Mouse (Mus musculus) MEL (cell line): ENCODE results near the gene Bicd2. TPM values are rescaled to one million over a fixed set of nuclear protein-coding genes. Genes with fewer than 3 reads are reported as not detected.

ENCODE experiments used
- DNase-seq: peaks from one replicate; pipeline ENCODE4 v3.0.0; 2011; ENCODE audit warnings: low read depth, low spot score
- H3K27ac ChIP-seq: 2 replicates; pipeline ENCODE4 v1.5.1; 2012; ENCODE audit warnings: low read depth, mild to moderate bottlenecking, control low read depth, low read length, moderate library complexity; ENCODE audit not compliant: control insufficient read depth
- H3K27me3 ChIP-seq, 2 experiments: fragments of 150-350 bp in 1 of 2; sonication (generic) in 1 of 2; 2 replicates each; pipeline ENCODE4 v1.6.1; 2012; ENCODE audit warnings: low read length in 2 of 2, mild to moderate bottlenecking in 2 of 2, improper control_type of control experiment in 1 of 2, moderate library complexity in 1 of 2; ENCODE audit not compliant: insufficient read depth in 2 of 2, control insufficient read depth in 1 of 2
- H3K36me3 ChIP-seq, 2 experiments: 2 replicates each; pipeline ENCODE4 v1.6.1; 2012 to 2014; ENCODE audit warnings: low read length in 2 of 2, improper control_type of control experiment in 1 of 2, inconsistent platforms in 1 of 2, mild to moderate bottlenecking in 1 of 2; ENCODE audit not compliant: insufficient read depth in 2 of 2, control insufficient read depth in 1 of 2
- H3K4me1 ChIP-seq, 2 experiments: fragments of 150-350 bp in 1 of 2; sonication (generic) in 1 of 2; 2 replicates each; pipeline ENCODE4 v1.6.1; 2012; ENCODE audit warnings: low read length in 2 of 2, improper control_type of control experiment in 1 of 2, mild to moderate bottlenecking in 1 of 2; ENCODE audit not compliant: insufficient read depth in 2 of 2, control insufficient read depth in 1 of 2
- H3K4me3 ChIP-seq, 2 experiments: fragments of 150-350 bp in 1 of 2; sonication (generic) in 1 of 2; 2 replicates each; pipeline ENCODE4 v1.5.1; 2012; ENCODE audit warnings: low read depth in 2 of 2, low read length in 2 of 2, mild to moderate bottlenecking in 2 of 2, moderate library complexity in 2 of 2, control low read depth in 1 of 2, improper control_type of control experiment in 1 of 2; ENCODE audit not compliant: control insufficient read depth in 1 of 2, insufficient read depth in 1 of 2
- H3K79me2 ChIP-seq: 2 replicates; pipeline ENCODE4 v1.6.1; 2012; ENCODE audit warnings: mild to moderate bottlenecking, low read length, moderate library complexity; ENCODE audit not compliant: control insufficient read depth, poor library complexity, insufficient read depth
- H3K9ac ChIP-seq: 2 replicates; pipeline ENCODE4 v1.6.1; 2012; ENCODE audit warnings: low read depth, mild to moderate bottlenecking, control low read depth, low read length, moderate library complexity; ENCODE audit not compliant: control insufficient read depth, poor library complexity, severe bottlenecking
- H3K9me3 ChIP-seq: fragments of 150-350 bp; sonication (generic); replicated peaks from 2 replicates; pipeline ENCODE4 v1.6.1; 2012; ENCODE audit warnings: mild to moderate bottlenecking, low read length, improper control_type of control experiment, moderate library complexity; ENCODE audit not compliant: insufficient read depth
- BHLHE40 ChIP-seq: IDR thresholded peaks from 2 replicates; pipeline ENCODE4 v1.6.1; 2012; ENCODE audit warnings: low read depth, mild to moderate bottlenecking, inconsistent platforms, low read length, improper control_type of control experiment, borderline replicate concordance
- CHD1 ChIP-seq: IDR thresholded peaks from 2 replicates; pipeline ENCODE4 v1.6.1; 2012; ENCODE audit warnings: low read depth, mild to moderate bottlenecking, inconsistent platforms, low read length, improper control_type of control experiment
- CHD2 ChIP-seq: IDR thresholded peaks from 2 replicates; pipeline ENCODE4 v1.6.1; 2011; ENCODE audit warnings: low read length, improper control_type of control experiment
- CTCF ChIP-seq, 3 experiments: IDR thresholded peaks in 2 of 3; conservative IDR thresholded peaks in 1 of 3; 2 replicates each; pipeline ENCODE4 v1.5.1; 2011 to 2012; ENCODE audit warnings: low read length in 3 of 3, low read depth in 2 of 3, mild to moderate bottlenecking in 2 of 3, improper control_type of control experiment in 1 of 3, inconsistent platforms in 1 of 3, mixed read lengths in 1 of 3, moderate library complexity in 1 of 3; ENCODE audit not compliant: control insufficient read depth in 1 of 3, insufficient read depth in 1 of 3, poor library complexity in 1 of 3, severe bottlenecking in 1 of 3
- E2F4 ChIP-seq: IDR thresholded peaks from 2 replicates; pipeline ENCODE4 v1.6.1; 2011; ENCODE audit warnings: low read depth, low read length, improper control_type of control experiment, borderline replicate concordance
- EP300 ChIP-seq, 2 experiments: IDR thresholded peaks; 2 replicates each; pipeline ENCODE4 v1.6.1; 2011; ENCODE audit warnings: improper control_type of control experiment in 2 of 2, low read length in 2 of 2, low read depth in 1 of 2, mild to moderate bottlenecking in 1 of 2
- ETS1 ChIP-seq: IDR thresholded peaks from 2 replicates; pipeline ENCODE4 v1.6.1; 2012; ENCODE audit warnings: low read depth, mild to moderate bottlenecking, inconsistent platforms, low read length, improper control_type of control experiment, moderate library complexity
- GABPA ChIP-seq: IDR thresholded peaks from 2 replicates; pipeline ENCODE4 v1.6.1; 2012; ENCODE audit warnings: low read depth, mild to moderate bottlenecking, inconsistent platforms, low read length, improper control_type of control experiment, moderate library complexity
- GATA1 ChIP-seq: IDR thresholded peaks from 2 replicates; pipeline ENCODE4 v1.6.1; 2011; ENCODE audit warnings: low read depth, low read length, improper control_type of control experiment
- HCFC1 ChIP-seq: IDR thresholded peaks from 2 replicates; pipeline ENCODE4 v1.6.1; 2012; ENCODE audit warnings: low read depth, mild to moderate bottlenecking, inconsistent platforms, low read length, improper control_type of control experiment, moderate library complexity
- JUND ChIP-seq: IDR thresholded peaks from 2 replicates; pipeline ENCODE4 v1.6.1; 2011; ENCODE audit warnings: low read depth, mild to moderate bottlenecking, improper control_type of control experiment, low read length
- MAX ChIP-seq: IDR thresholded peaks from 2 replicates; pipeline ENCODE4 v1.6.1; 2011; ENCODE audit warnings: low read length, improper control_type of control experiment
- MAZ ChIP-seq: IDR thresholded peaks from 2 replicates; pipeline ENCODE4 v1.6.1; 2012; ENCODE audit warnings: low read depth, mild to moderate bottlenecking, inconsistent platforms, low read length, improper control_type of control experiment
- MYC ChIP-seq: IDR thresholded peaks from 2 replicates; pipeline ENCODE4 v1.6.1; 2011; ENCODE audit warnings: low read depth, mild to moderate bottlenecking, low read length, improper control_type of control experiment, moderate library complexity
- NELFE ChIP-seq: IDR thresholded peaks from 2 replicates; pipeline ENCODE4 v1.6.1; 2011; ENCODE audit warnings: low read depth, low read length, improper control_type of control experiment
- NRF1 ChIP-seq: IDR thresholded peaks from 2 replicates; pipeline ENCODE4 v1.6.1; 2014; ENCODE audit warnings: low read depth, mild to moderate bottlenecking, inconsistent platforms, low read length, improper control_type of control experiment, moderate library complexity; ENCODE audit not compliant: poor library complexity, insufficient read depth, severe bottlenecking
- POLR2A ChIP-seq, 2 experiments: IDR thresholded peaks; 2 replicates each; pipeline ENCODE4 v1.6.1; 2011 to 2012; ENCODE audit warnings: low read length in 2 of 2, mild to moderate bottlenecking in 2 of 2, control low read depth in 1 of 2, improper control_type of control experiment in 1 of 2, low read depth in 1 of 2, moderate library complexity in 1 of 2; ENCODE audit not compliant: control insufficient read depth in 1 of 2, insufficient read depth in 1 of 2, poor library complexity in 1 of 2
- POLR2AphosphoS2 ChIP-seq: IDR thresholded peaks from 2 replicates; pipeline ENCODE4 v1.6.1; 2011; ENCODE audit warnings: low read length, improper control_type of control experiment
- POLR2AphosphoS5 ChIP-seq: IDR thresholded peaks from 2 replicates; pipeline ENCODE4 v1.6.1; 2012; ENCODE audit warnings: low read depth, borderline replicate concordance, mild to moderate bottlenecking, inconsistent platforms, low read length, moderate library complexity, mixed read lengths
- RCOR1 ChIP-seq: IDR thresholded peaks from 2 replicates; pipeline ENCODE4 v1.6.1; 2012; ENCODE audit warnings: low read depth, mild to moderate bottlenecking, inconsistent platforms, low read length, improper control_type of control experiment
- SMC3 ChIP-seq: IDR thresholded peaks from 2 replicates; pipeline ENCODE4 v1.6.1; 2011; ENCODE audit warnings: low read depth, low read length, improper control_type of control experiment
- TAL1 ChIP-seq: IDR thresholded peaks from 2 replicates; pipeline ENCODE4 v1.6.1; 2012; ENCODE audit warnings: mild to moderate bottlenecking, inconsistent platforms, low read length, moderate library complexity, mixed read lengths
- TBP ChIP-seq: IDR thresholded peaks from 2 replicates; pipeline ENCODE4 v1.8.0; 2011; ENCODE audit warnings: low read depth, low read length, improper control_type of control experiment
- USF1 ChIP-seq: IDR thresholded peaks from 2 replicates; pipeline ENCODE4 v1.6.1; 2014; ENCODE audit warnings: low read depth, mild to moderate bottlenecking, inconsistent platforms, low read length, improper control_type of control experiment, moderate library complexity
- ZC3H11A ChIP-seq: IDR thresholded peaks from 2 replicates; pipeline ENCODE4 v1.6.1; 2012; ENCODE audit warnings: low read depth, mild to moderate bottlenecking, inconsistent platforms, low read length, improper control_type of control experiment
- ZMIZ1 ChIP-seq: IDR thresholded peaks from 2 replicates; pipeline ENCODE4 v1.6.1; 2012; ENCODE audit warnings: low read depth, mild to moderate bottlenecking, inconsistent platforms, low read length, improper control_type of control experiment, moderate library complexity
- ZNF384 ChIP-seq: IDR thresholded peaks from 2 replicates; pipeline ENCODE4 v1.6.1; 2012; ENCODE audit warnings: low read depth, mild to moderate bottlenecking, inconsistent platforms, low read length, improper control_type of control experiment
- polyA plus RNA-seq, 2 experiments: library from polyadenylated mRNA; stranded (reverse) in 1 of 2; unstranded in 1 of 2; fragments of >175 nt in 1 of 2; fragments of >200 nt in 1 of 2; gene quantifications; 2 replicates each; pipeline versions ENCODE4 v1.2.1 to v1.2.4; 2012; ENCODE audit warnings: low replicate concordance in 2 of 2, low read depth in 1 of 2; ENCODE audit not compliant: insufficient read length in 2 of 2, insufficient read depth in 1 of 2, missing spikeins in 1 of 2
- total RNA-seq: library from RNA; depleted of rRNA; stranded (reverse); fragments of 300-350 nt; gene quantifications from 2 replicates; pipeline ENCODE4 v1.2.3, GENCODE M21; 2012

Bicd2 gene
- total and polyA plus RNA-seq, 3 experiments = 21.8 to 22.6 TPM; not detected in 1

DNA sequence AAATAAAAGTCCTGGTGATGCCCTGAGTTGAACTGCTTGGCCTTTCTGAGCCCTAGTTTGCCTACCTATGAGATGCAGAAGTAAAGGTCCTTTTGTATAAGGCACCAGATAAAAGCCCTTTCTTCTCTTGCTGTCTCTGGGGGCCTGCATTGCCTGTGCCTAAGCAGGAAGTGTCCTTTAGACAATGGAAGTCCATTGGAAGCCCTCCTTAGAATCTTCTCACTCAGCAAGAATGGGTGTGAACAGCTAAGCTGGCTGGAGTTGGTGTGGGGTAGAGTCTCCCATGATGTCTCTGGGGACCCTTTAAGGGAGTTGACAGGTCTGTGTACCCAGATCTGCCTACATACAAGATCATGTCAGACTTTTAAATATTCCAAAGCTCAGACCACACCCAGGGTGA, 12.0 kb downstream of the Bicd2 start:
- Histone ChIP-seq H3K36me3 (peaks cover 0 to 19% of the 10 kb centered on the region in 2 experiments; a peak in 3 of 4 replicates), H3K4me1 (peaks cover 19% of the 10 kb centered on the region in 2 experiments)

DNA sequence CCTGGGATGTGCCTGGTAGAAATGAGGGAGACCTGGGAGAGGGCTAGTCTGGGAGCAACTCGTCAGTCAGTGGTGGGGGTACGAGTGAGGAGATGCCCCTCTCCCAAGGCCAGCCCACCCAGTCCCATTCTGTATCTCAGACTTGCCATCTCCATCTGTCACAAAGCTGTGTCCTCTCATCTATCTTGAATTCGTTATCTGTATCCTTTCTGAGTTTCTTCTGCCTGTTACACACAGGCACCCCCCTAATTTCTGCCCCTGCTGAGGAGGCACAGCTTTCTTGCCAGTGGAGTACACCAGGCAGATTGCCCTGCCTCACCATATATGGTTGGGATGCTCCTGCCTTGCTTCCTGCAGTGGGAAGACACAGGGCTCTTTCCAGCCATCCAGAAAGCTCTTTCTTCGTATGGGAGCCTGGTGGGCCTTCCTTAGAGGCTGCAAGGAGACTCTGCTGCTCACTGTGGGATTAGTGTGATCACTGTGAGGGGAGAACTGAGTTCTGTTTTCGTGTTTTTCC, 12.7 kb downstream of the Bicd2 start:
- H3K36me3 ChIP-seq = peaks cover 0 to 16% of the 10 kb centered on the region in 2 experiments; a peak in 3 of 4 replicates
- no peak for TF ChIP-seq CTCF (IDR thresholded peaks at IDR 0.05 in 2 of 3, conservative IDR thresholded peaks at IDR 0.05 in 1 of 3; ENCODE audit: control insufficient read depth in 1 of 3, insufficient read depth in 1 of 3, low read depth in 2 of 3, low read length in 3 of 3, poor library complexity in 1 of 3, severe bottlenecking in 1 of 3)
- TF ChIP-seq MAX = no peak
- no peak for TF ChIP-seq ZNF384
- TF ChIP-seq ZC3H11A = no peak
- no peak for TF ChIP-seq EP300 (IDR thresholded peaks at IDR 0.05; ENCODE audit: low read depth in 1 of 2, low read length in 2 of 2)
- TF ChIP-seq HCFC1 = no peak
- no peak for TF ChIP-seq CHD1
- no peak for TF ChIP-seq ETS1
- no peak for TF ChIP-seq POLR2AphosphoS5
- TF ChIP-seq CHD2 = no peak
- no peak for TF ChIP-seq MAZ
- TF ChIP-seq MYC = no peak
- TF ChIP-seq NRF1 = no peak
- no peak for TF ChIP-seq POLR2AphosphoS2
- DNase-seq = no peak
- H3K27me3 ChIP-seq = no peaks in the 10 kb centered on the region
- no peak overlapping the region for H3K9ac ChIP-seq
- H3K79me2 ChIP-seq = peaks cover 34% of the 10 kb centered on the region
- H3K9me3 ChIP-seq = no peaks in the 10 kb centered on the region
- H3K27ac ChIP-seq = no peak overlapping the region
- no peak overlapping the region for H3K4me3 ChIP-seq
- peaks cover 19 to 20% of the 10 kb centered on the region in 2 experiments for H3K4me1 ChIP-seq

More for the DNA sequence above, 12.0 kb downstream of the Bicd2 start:
- Histone ChIP-seq H3K27me3 (no peaks in the 10 kb centered on the region), H3K4me3 (no peak overlapping the region), H3K9me3 (no peaks in the 10 kb centered on the region), H3K27ac (no peak overlapping the region), H3K9ac (no peak overlapping the region), H3K79me2 (peaks cover 33% of the 10 kb centered on the region)
- no peak for TF ChIP-seq MYC
- no peak for TF ChIP-seq TAL1
- no peak for TF ChIP-seq JUND
- no peak for TF ChIP-seq NELFE
- TF ChIP-seq BHLHE40 = no peak
- TF ChIP-seq GABPA = no peak
- no peak for TF ChIP-seq SMC3
- no peak for TF ChIP-seq GATA1
- no peak for TF ChIP-seq TBP
- no peak for TF ChIP-seq ZNF384
- no peak for TF ChIP-seq POLR2A (IDR thresholded peaks at IDR 0.05; ENCODE audit: control insufficient read depth in 1 of 2, insufficient read depth in 1 of 2, low read depth in 1 of 2, low read length in 2 of 2, poor library complexity in 1 of 2)
- TF ChIP-seq CTCF (IDR thresholded peaks at IDR 0.05 in 2 of 3, conservative IDR thresholded peaks at IDR 0.05 in 1 of 3; ENCODE audit: control insufficient read depth in 1 of 3, insufficient read depth in 1 of 3, low read depth in 2 of 3, low read length in 3 of 3, poor library complexity in 1 of 3, severe bottlenecking in 1 of 3) = no peak
- TF ChIP-seq E2F4 = no peak
- no peak for TF ChIP-seq RCOR1
- TF ChIP-seq POLR2AphosphoS2 = no peak
- no peak for TF ChIP-seq ZMIZ1
- no peak for TF ChIP-seq USF1
- TF ChIP-seq ZC3H11A = no peak
- TF ChIP-seq MAZ = no peak
- no peak for DNase-seq
